Mouse (Mus musculus): ENCODE data around the gene Cyp4a31.

GRCm38 (mm10) chr4:115521766-115522165 lies 41.7 kb upstream of the Cyp4a31 start:
- TF ChIP-seq CTCF (IDR thresholded peaks at IDR 0.05; ENCODE audit: low read depth, low read length) = no peak
- TF ChIP-seq POLR2A (IDR thresholded peaks at IDR 0.05; ENCODE audit: extremely low read depth, insufficient read depth, low read length) = no peak
